Mouse (Mus musculus) thymus, adult 2 months (tissue): ENCODE results near the gene Sbk2.

Experiments used
- CTCF ChIP-seq: fragments of 200-500 bp; IDR thresholded peaks from 2 replicates; pipeline ENCODE4 v1.5.1; 2012; ENCODE audit warnings: mild to moderate bottlenecking, control low read depth, low read length, moderate library complexity, borderline replicate concordance; ENCODE audit not compliant: control insufficient read depth, poor library complexity, insufficient read depth; ENCODE audit errors: extremely low read depth
- POLR2A ChIP-seq: fragments of 200-500 bp; IDR thresholded peaks from 2 replicates; pipeline ENCODE4 v1.6.1; 2012; ENCODE audit warnings: mild to moderate bottlenecking, low read length, control low read depth, moderate library complexity; ENCODE audit not compliant: control insufficient read depth, poor library complexity, insufficient read depth; ENCODE audit errors: extremely low read depth

DNA sequence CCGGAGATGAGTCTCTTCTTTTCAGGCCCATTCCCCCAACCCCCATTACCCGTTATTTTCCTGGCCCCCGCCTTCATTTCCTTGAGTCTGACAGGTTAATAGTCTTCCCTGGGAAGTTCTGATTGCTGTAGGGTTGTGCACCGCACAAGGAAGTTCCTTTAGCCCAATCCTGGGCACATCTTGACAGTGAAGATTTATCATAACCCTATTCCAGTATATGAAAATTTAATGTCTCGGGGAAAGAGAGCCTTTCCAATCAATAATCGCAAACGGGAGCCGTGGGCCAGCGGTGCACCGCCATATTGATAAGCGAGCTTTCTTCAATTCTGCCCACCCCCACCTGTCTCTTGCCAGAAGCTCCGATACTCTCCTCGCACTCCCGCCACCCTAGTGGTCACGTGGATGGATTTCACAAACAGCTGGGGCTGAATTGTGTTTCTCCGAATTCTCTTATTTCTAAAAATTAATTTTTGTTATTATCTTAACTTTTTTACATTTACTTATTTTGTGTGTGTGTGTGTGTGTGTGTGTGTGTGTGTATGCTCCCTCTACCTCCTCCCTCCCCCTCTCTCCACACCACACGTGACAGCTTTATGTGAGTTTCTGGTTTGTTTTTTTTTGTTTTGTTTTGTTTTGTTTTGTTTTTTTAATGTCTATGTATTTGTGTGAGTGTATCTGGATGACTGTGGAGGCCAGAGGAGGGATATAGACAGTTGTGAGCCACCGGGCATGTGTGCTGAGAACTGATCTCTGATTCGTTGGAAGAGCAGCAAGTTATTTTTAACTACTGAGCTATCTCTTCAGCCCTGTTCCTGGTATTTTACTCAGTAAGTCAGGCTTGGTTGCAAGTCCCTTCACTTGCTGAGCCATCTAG lies 64.3 kb downstream of the Sbk2 start:
- TF ChIP-seq POLR2A: no peak
- TF ChIP-seq CTCF: no peak
